In the genomic region with DNA sequence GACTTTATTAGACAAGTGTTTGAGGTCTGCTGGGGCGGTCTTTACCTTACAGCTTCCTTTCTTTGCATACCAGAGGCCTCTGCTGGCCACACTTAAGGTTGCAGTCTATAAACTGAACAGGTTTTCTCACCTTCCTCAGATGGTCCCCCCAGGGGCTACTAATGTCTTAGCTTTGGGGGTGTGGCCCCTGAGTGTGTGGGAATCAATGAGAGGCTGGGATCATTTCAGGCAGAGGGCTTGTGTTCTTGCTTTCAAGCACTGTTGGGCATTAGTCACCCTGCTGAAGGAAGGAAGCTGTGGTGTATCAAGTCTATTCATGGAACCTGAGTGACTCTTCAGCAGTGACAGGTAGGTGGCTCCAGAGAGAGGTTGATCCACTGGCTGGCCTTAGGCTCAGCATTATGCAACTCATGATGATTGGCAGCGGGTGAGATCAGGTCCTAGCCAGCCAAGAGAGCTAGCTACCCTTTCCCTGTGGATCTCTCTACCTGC, we compare ENCODE assay signal across 8 mouse cellular contexts. TPM values are rescaled to one million over a fixed set of nuclear protein-coding genes. Genes with fewer than 3 reads are reported as not detected.
DNase-seq lines count a peak whose midpoint lies in the region; ATAC-seq and TF ChIP-seq lines count a peak whose summit lies in the region.

No protein-coding gene starts in this region.

- H3K9ac ChIP-seq in heart, embryonic 11.5 days (ENCODE audit: low read depth, low read length): no peak overlapping the region

- TF ChIP-seq POLR2A in cerebellum, adult 2 months (IDR thresholded peaks at IDR 0.05; ENCODE audit: borderline replicate concordance, insufficient read depth, low read length): no peak

- DNase-seq in heart, adult 11 months: peak; percentile 65
- DNase-seq in CD4-positive, CD25-positive, alpha-beta regulatory T cell, adult 2 months (ENCODE audit: low read depth, low spot score): peak; percentile 33
- DNase-seq in cerebellum, adult 2 months: peak; percentile 79 to 80
- DNase-seq in kidney, adult 18-20 months: peak; percentile 16
- DNase-seq in natural killer cell, adult 2 months (ENCODE audit: low spot score in 2 of 2): peak; percentile 6 to 10
- no peak for DNase-seq in adrenal gland, postnatal 14 days
- DNase-seq in left cerebral cortex, adult 9 months (ENCODE audit: low spot score in 2 of 2): no peak

- H3K27me3 ChIP-seq in heart, embryonic 11.5 days (ENCODE audit: control insufficient read depth, insufficient read depth, low read length): no peaks in the 10 kb centered on the region
- H3K27me3 ChIP-seq in cerebellum, adult 2 months (ENCODE audit: control insufficient read depth, insufficient read depth, low read length): no peaks in the 10 kb centered on the region

- no peak for ATAC-seq in heart, embryonic 11.5 days (replicated peaks; ENCODE audit: insufficient number of reproducible peaks, low FRiP score, low TSS enrichment)

- H3K4me1 ChIP-seq in heart, embryonic 11.5 days (ENCODE audit: control insufficient read depth, insufficient read depth, low read length): no peaks in the 10 kb centered on the region
- H3K4me1 ChIP-seq in cerebellum, adult 2 months (ENCODE audit: control insufficient read depth, insufficient read depth, low read length): peaks cover 4% of the 10 kb centered on the region

- H3K4me2 ChIP-seq in heart, embryonic 11.5 days: no peak overlapping the region

- 28% methylated on average over 2 of the region's 2 CpGs for WGBS in heart, embryonic 11.5 days (ENCODE audit: insufficient replicate concordance)
- WGBS in cerebellum, adult 2 months: 8% methylated on average over 2 of the region's 2 CpGs

- no peaks in the 10 kb centered on the region for H3K36me3 ChIP-seq in heart, embryonic 11.5 days (ENCODE audit: control insufficient read depth, insufficient read depth, low read length)

- peak; percentile 57 for TF ChIP-seq CTCF in cerebellum, adult 2 months (IDR thresholded peaks at IDR 0.05; ENCODE audit: borderline replicate concordance, insufficient read depth, low read depth, low read length)

- no peaks in the 10 kb centered on the region for H3K9me3 ChIP-seq in heart, embryonic 11.5 days (replicated peaks; ENCODE audit: control insufficient read depth, low read length)

- H3K27ac ChIP-seq in heart, embryonic 11.5 days (ENCODE audit: low read depth, low read length): no peak overlapping the region
- peak overlapping the region; percentile 44; the same call in 1 of the 2 replicates for H3K27ac ChIP-seq in cerebellum, adult 2 months (ENCODE audit: insufficient read depth, low read length)

- no peak overlapping the region for H3K4me3 ChIP-seq in heart, embryonic 11.5 days (ENCODE audit: low read depth, low read length)
- no peak overlapping the region for H3K4me3 ChIP-seq in cerebellum, adult 2 months (replicated peaks; ENCODE audit: insufficient read depth, low read depth, low read length)

RNA-seq across cellular contexts. Expression of a gene that starts 39.6 kb away (rescaled TPM):
- polyA plus RNA-seq in heart, embryonic 11.5 days (2014; fragmentation: Nextera tagmentation; extraction: Ambion mirVana): 10.2 and 12.8 TPM in 2 replicates
- polyA plus RNA-seq in cerebellum, adult 2 months (2012; rRNA removed): 10.2 and 10.8 TPM in 2 replicates
- total RNA-seq in adrenal gland, postnatal 14 days (2021): 16.8 and 17.4 TPM in 2 replicates

Comparison
In these comparisons a context has a peak if more than half of its experiments do, and no peak if none do; other contexts are left out.
1. DNase-seq: peak in heart, adult 11 months (single experiment), CD4-positive, CD25-positive, alpha-beta regulatory T cell, adult 2 months (single experiment), cerebellum, adult 2 months (2 of 2), kidney, adult 18-20 months (single experiment) and natural killer cell, adult 2 months (2 of 2); none in adrenal gland, postnatal 14 days (single experiment) and left cerebral cortex, adult 9 months (0 of 2).